Mouse (Mus musculus) brain, embryonic 14.5 days (tissue): ENCODE measurements around the gene Tmem143.

ENCODE experiments used
- CTCF ChIP-seq: fragments of 200-500 bp; IDR thresholded peaks from 2 replicates; pipeline ENCODE4 v1.5.1; 2012; ENCODE audit warnings: inconsistent platforms, mild to moderate bottlenecking, moderate library complexity, borderline replicate concordance; ENCODE audit not compliant: insufficient read depth, insufficient read length; ENCODE audit errors: extremely low read depth
- POLR2A ChIP-seq: fragments of 200-500 bp; IDR thresholded peaks from 2 replicates; pipeline ENCODE4 v1.6.1; 2012; ENCODE audit warnings: mild to moderate bottlenecking, inconsistent platforms, borderline replicate concordance; ENCODE audit not compliant: poor library complexity, insufficient read depth, insufficient read length, severe bottlenecking; ENCODE audit errors: extremely low read depth

GRCm38 (mm10) chr7:45929688-45930087 lies 32.9 kb downstream of the Tmem143 start:
- no peak for TF ChIP-seq CTCF
- TF ChIP-seq POLR2A = no peak
